Mouse (Mus musculus) spleen, adult 2 months (tissue): ENCODE data around the gene Tpx2. TPM values are rescaled to one million over a fixed set of nuclear protein-coding genes. Genes with fewer than 3 reads are reported as not detected.
A peak's percentile ranks its signal among the peaks of the same experiment; 100 is the strongest.

Experiments
- DNase-seq, 2 experiments: peaks; one replicate each; pipeline versions ENCODE4 v3.0.0 to v3.0.0-alpha.2; 2012 to 2021; ENCODE audit warnings: low spot score in 2 of 2, low read depth in 1 of 2
- H3K27ac ChIP-seq: fragments of 200-500 bp; 2 replicates; pipeline ENCODE4 v1.5.1; 2012; ENCODE audit warnings: low read length, inconsistent platforms; ENCODE audit not compliant: insufficient read depth
- H3K27me3 ChIP-seq: fragments of 200-500 bp; 2 replicates; pipeline ENCODE4 v1.6.1; 2012; ENCODE audit warnings: mild to moderate bottlenecking, moderate library complexity, low read length, inconsistent platforms; ENCODE audit not compliant: control insufficient read depth, insufficient read depth
- H3K36me3 ChIP-seq: fragments of 200-500 bp; 2 replicates; pipeline ENCODE4 v1.6.1; 2012; ENCODE audit warnings: mild to moderate bottlenecking, low read length, inconsistent platforms; ENCODE audit not compliant: control insufficient read depth, insufficient read depth
- H3K4me1 ChIP-seq: fragments of 200-500 bp; 2 replicates; pipeline ENCODE4 v1.6.1; 2011; ENCODE audit warnings: inconsistent platforms; ENCODE audit not compliant: control insufficient read depth, insufficient read depth, insufficient read length
- H3K4me3 ChIP-seq: fragments of 200-500 bp; 2 replicates; pipeline ENCODE4 v1.5.1; 2011; ENCODE audit warnings: mild to moderate bottlenecking, inconsistent platforms; ENCODE audit not compliant: insufficient read depth, insufficient read length; ENCODE audit errors: extremely low read depth
- CTCF ChIP-seq: fragments of 200-500 bp; IDR thresholded peaks from 2 replicates; pipeline ENCODE4 v1.5.1; 2011; ENCODE audit warnings: mild to moderate bottlenecking, inconsistent platforms; ENCODE audit not compliant: insufficient read depth, insufficient read length, insufficient replicate concordance; ENCODE audit errors: extremely low read depth
- POLR2A ChIP-seq: fragments of 200-500 bp; IDR thresholded peaks from 2 replicates; pipeline ENCODE4 v1.6.1; 2011; ENCODE audit warnings: low read depth, low read length, inconsistent platforms
- WGBS: fragments of 180-500 bp; shearing (Covaris S2); methylation state at CpG from one replicate; pipeline ENCODE4 v1.1.7; 2018; 5-methylcytosine and 5-hydroxymethylcytosine counted together
- polyA plus RNA-seq: library from polyadenylated mRNA; depleted of rRNA; stranded (reverse); fragments of >200 nt; gene quantifications from 2 replicates; pipeline ENCODE4 v1.2.3, GENCODE M21; 2012

The Tpx2 gene
- polyA plus RNA-seq, 1 experiment: 2.0 TPM

DNA sequence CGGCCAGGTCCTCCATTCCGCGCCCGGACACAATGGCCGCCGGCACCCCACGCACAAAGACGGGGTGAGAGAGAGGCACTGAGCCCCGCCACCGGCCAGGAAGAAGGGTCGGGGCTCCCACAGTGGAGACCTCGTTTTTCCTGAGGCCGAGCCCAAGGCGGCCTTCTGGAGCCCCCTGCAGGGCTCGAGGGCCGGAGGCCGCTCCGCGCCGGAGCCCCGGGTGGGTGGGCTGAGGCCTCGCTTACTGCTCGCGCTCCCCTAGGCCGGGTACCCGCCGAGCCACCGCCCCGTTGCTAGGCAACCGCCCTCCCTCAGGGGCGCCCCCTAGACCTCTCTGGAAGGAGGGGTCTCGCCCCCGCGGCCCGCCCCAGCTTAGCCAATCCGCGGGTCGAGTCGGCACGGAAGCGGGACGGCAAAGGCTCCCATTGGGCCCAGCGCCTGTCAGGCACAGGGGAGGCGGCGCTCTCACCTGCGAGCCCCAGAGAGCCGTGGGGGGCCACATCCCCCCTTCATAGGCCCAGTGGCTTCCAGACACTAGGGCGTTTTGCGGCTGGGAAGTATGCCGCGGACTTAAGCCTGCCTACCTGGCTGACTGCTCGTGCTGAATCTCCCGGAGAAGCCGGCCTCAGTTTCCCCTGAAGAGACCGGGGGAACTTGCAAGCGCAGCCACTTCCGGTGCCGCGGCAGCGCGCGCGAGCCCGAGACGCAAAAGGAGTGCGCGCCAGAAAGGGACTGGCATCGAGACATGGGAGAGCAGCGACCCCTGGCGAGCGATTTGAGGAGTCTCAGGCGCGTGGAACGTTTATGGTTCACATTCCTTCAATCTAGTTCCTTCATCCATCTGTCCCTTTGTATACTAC, 16.5 kb upstream of the Tpx2 start, which contains the start of gene Bcl2l1:
Bcl2l1 (minus strand) TSS at position 710 of the 860 bp plus-strand sequence.
- H3K4me3 ChIP-seq: peak within 1 kb of the TSS; percentile 83
- under 1% methylated on average over 70 of the region's 74 CpGs for WGBS
- no peaks in the 10 kb centered on the region for H3K27me3 ChIP-seq
- no peaks in the 10 kb centered on the region for H3K36me3 ChIP-seq
- peak within 1 kb of the TSS; percentile 82 for H3K27ac ChIP-seq
- H3K4me1 ChIP-seq: peaks cover 4% of the 10 kb centered on the region; the same call in 1 of the 2 replicates
- peak; percentile 93 to 98 for DNase-seq
- TF ChIP-seq POLR2A (no peak), CTCF (peak; percentile 100)

DNA sequence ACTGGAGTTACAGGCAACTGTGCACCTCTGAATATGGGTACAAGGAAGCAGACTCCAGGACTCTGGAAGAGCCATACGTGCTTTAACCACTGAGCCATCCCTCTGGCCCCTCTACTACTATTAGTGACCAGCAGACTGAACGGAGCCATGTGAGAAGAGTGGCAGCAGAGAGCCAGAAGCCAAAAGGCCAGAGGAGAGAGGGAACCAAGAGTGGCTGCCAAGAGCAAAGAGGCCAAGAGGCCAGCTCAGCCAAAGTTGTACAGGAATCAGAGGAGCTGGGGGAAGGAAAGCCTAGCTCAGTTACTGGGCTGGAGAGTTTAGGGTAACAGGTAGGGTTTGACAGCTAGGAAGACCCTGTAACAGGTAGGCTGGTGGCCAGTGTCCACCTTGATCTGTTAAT, 8.5 kb upstream of the Tpx2 start:
- TF ChIP-seq POLR2A (no peak), CTCF (no peak)
- Histone ChIP-seq H3K27me3 (no peaks in the 10 kb centered on the region), H3K4me1 (no peaks in the 10 kb centered on the region), H3K27ac (no peak overlapping the region), H3K4me3 (no peak overlapping the region), H3K36me3 (no peaks in the 10 kb centered on the region)
- no peak for DNase-seq
- 79% methylated on average over 2 of the region's 2 CpGs for WGBS

DNA sequence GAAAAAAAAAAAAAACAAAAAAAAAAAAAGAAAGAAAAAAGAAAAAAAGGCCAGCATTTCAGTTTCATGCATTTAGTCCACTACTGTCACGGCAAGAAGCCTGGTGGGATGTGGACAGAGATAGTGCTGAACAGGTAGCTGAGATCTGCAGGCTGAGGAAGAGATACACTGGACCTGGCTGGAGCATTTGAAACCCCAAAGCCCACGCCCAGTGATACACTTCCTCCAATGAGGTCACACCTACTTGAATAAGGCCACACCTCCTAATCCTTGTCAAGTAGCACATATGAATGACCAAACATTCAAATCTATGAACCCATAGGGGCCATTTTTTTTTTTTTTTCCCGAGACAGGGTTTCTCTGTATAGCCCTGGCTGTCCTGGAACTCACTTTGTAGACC, 5.0 kb upstream of the Tpx2 start:
- Histone ChIP-seq H3K4me3 (no peak overlapping the region), H3K27me3 (no peaks in the 10 kb centered on the region), H3K27ac (no peak overlapping the region), H3K36me3 (no peaks in the 10 kb centered on the region), H3K4me1 (no peaks in the 10 kb centered on the region)
- DNase-seq: no peak
- TF ChIP-seq CTCF (no peak), POLR2A (no peak)
- 86% methylated on average over 3 of the region's 3 CpGs for WGBS

DNA sequence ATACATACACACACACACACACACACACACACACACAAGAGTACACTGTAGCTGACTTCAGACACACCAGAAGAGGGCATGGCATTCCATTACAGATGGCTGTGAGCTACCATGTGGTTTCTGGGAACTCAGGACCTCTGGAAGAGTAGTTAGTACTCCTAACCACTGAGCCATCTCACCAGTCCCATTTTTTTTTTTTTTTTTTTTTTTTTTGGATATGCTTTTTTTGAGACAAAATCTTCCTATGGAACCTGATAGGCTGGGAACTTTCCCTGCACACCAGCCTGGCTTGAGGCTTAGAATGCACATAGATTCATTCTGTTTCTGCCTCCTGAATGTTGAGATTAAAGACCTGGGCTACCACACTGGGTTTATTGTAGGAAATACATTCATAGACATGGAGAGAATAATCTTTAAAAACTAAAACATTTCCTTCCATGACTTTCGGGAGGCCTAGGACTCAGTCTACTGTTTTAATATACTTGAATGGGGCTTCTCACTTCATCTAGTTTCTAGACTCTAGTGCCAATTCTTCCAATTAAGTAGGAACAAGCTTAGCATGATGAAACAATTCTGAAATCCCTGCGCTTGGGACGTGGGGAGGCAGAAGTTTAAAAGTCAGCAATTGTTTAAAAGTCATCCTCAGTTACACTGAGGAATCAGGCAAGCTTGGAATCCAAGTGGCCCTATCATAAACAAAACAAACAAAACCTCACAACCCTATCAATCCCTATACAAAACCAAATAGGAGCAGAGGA, 528 bp upstream of the Tpx2 start:
- Histone ChIP-seq H3K27me3 (no peaks in the 10 kb centered on the region), H3K36me3 (no peaks in the 10 kb centered on the region), H3K27ac (no peak overlapping the region), H3K4me3 (no peak overlapping the region), H3K4me1 (no peaks in the 10 kb centered on the region)
- 23% methylated on average over 3 of the region's 3 CpGs for WGBS
- TF ChIP-seq CTCF: no peak
- no peak for TF ChIP-seq POLR2A
- no peak for DNase-seq

DNA sequence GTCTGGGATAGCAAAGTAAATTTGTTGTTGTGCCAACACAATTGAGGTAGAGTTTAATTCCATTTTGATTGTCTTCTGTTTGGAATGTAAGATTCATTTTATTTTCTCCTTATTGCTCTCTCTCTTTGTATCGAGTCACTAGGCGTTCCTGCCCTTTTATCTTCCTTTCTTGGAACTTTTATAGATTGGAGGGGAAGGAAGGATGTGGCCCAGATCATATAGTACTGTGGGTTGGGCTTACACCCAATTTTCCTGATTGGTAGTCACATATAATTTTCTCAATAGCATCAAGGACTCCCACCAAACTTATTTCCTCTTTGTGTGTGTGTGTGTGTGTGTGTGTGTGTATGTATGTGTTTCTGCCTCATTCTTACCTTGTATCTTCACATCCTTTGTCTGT, 702 bp downstream of the Tpx2 start:
- Histone ChIP-seq H3K27me3 (no peaks in the 10 kb centered on the region), H3K4me3 (peak overlapping the region; percentile 74; the same call in 1 of the 2 replicates), H3K36me3 (no peaks in the 10 kb centered on the region), H3K27ac (no peak overlapping the region), H3K4me1 (no peaks in the 10 kb centered on the region)
- DNase-seq: no peak
- WGBS: 2% methylated on average over 2 of the region's 2 CpGs
- no peak for TF ChIP-seq CTCF
- no peak for TF ChIP-seq POLR2A

DNA sequence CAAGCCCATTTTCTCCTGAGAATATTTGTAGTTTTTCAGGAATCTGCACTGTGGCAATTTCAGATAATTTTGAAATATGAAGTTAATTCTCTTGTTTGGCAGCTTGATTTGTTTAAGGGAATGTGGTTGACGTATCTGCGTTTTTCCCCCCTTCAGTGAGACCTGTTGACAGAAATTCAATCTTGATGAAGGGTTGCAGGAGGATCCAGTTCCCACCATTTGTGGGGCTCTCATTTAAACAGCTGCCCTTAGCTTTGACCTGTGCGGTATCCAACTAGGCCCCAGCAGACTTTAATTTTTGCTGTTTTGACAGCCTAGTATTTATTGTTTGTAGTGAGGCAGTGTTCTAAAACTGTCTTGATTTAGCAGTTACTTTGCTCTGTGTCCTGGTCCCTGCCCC, 11.7 kb downstream of the Tpx2 start:
- no peak for DNase-seq
- Histone ChIP-seq H3K27me3 (no peaks in the 10 kb centered on the region), H3K27ac (no peak overlapping the region), H3K36me3 (no peaks in the 10 kb centered on the region; the same call in 1 of the 2 replicates), H3K4me3 (no peak overlapping the region), H3K4me1 (no peaks in the 10 kb centered on the region)
- 94% methylated on average over 3 of the region's 3 CpGs for WGBS
- TF ChIP-seq POLR2A: no peak
- TF ChIP-seq CTCF: no peak

DNA sequence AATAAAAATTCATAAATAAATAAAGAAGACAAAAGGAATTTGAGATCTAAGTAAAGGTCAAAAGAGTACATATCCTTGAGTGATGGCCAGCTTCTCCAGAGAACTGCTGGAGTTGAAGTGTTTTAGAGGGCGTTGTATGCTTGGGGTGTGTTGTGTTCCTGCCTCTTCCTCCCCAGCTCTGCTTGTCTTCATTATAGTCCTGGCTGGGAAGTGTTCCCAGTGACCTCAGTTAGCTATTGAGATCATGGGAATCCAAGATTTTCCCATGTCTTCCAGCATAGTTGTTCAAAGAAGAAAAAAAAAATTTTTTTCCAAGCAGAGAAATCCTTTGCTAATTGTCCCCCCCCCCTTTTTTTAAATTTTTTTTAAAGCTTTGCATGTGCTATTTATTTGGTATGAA, 14.1 kb downstream of the Tpx2 start:
- Histone ChIP-seq H3K4me1 (no peaks in the 10 kb centered on the region), H3K27ac (no peak overlapping the region), H3K36me3 (no peaks in the 10 kb centered on the region; the same call in 1 of the 2 replicates), H3K4me3 (no peak overlapping the region), H3K27me3 (no peaks in the 10 kb centered on the region)
- 95% methylated on average over 1 of the region's 1 CpGs for WGBS
- TF ChIP-seq CTCF (no peak), POLR2A (no peak)
- DNase-seq: no peak
